Mouse (Mus musculus) liver, embryonic 13.5 days (tissue): ENCODE measurements at regions not wholly inside any gene's neighbourhood (a gene's known extent, or its start where the extent isn't known, plus 50 kb on each side); places are given as distances from the start of the nearest gene placed in this dataset.
A peak's percentile ranks its signal among the peaks of the same experiment; 100 is the strongest.
"Not testable (repeated sequence)": the region's sequence is repeated elsewhere in the genome, so short reads cannot be mapped to it uniquely, and the experiment has no call there.

Experiments used
- ATAC-seq: fragments of 200-750 bp; cut with Nextera tagmentation; 2 replicates; pipeline ENCODE4 v1.8.0; 2017; ENCODE audit warnings: low read depth, mild to moderate bottlenecking, moderate number of reproducible peaks, moderate library complexity
- DNase-seq: peaks from one replicate; pipeline ENCODE4 v3.0.0; 2022
- H3K27ac ChIP-seq: fragments of 300-500 bp; sonication (generic); 2 replicates; pipeline ENCODE4 v1.5.1; 2015; ENCODE audit warnings: moderate library complexity, mild to moderate bottlenecking, inconsistent platforms
- H3K27me3 ChIP-seq: fragments of 300-500 bp; sonication (generic); 2 replicates; pipeline ENCODE4 v1.6.1; 2015; ENCODE audit warnings: mild to moderate bottlenecking, inconsistent platforms
- H3K36me3 ChIP-seq: fragments of 300-500 bp; sonication (generic); 2 replicates; pipeline ENCODE4 v1.6.1; 2015; ENCODE audit warnings: mild to moderate bottlenecking, inconsistent platforms
- H3K4me1 ChIP-seq: fragments of 300-500 bp; sonication (generic); replicated peaks from 2 replicates; pipeline ENCODE4 v1.6.1; 2015; ENCODE audit warnings: inconsistent platforms
- H3K4me2 ChIP-seq: fragments of 300-500 bp; sonication (generic); 2 replicates; pipeline ENCODE4 v1.6.1; 2015; ENCODE audit warnings: inconsistent platforms, mild to moderate bottlenecking, moderate library complexity
- H3K4me3 ChIP-seq: fragments of 300-500 bp; sonication (generic); replicated peaks from 2 replicates; pipeline ENCODE4 v1.5.1; 2015; ENCODE audit warnings: mild to moderate bottlenecking, inconsistent platforms
- H3K9ac ChIP-seq: fragments of 300-500 bp; sonication (generic); 2 replicates; pipeline ENCODE4 v1.6.1; 2015; ENCODE audit warnings: mild to moderate bottlenecking, inconsistent platforms
- H3K9me3 ChIP-seq: fragments of 300-500 bp; sonication (generic); replicated peaks from 2 replicates; pipeline ENCODE4 v1.6.1; 2016; ENCODE audit warnings: inconsistent platforms
- WGBS: fragments of 180-500 bp; shearing (Covaris S2); methylation state at CpG from one replicate; pipeline ENCODE4 v1.1.7; 2015; ENCODE audit not compliant: insufficient replicate concordance; 5-methylcytosine and 5-hydroxymethylcytosine counted together

DNA sequence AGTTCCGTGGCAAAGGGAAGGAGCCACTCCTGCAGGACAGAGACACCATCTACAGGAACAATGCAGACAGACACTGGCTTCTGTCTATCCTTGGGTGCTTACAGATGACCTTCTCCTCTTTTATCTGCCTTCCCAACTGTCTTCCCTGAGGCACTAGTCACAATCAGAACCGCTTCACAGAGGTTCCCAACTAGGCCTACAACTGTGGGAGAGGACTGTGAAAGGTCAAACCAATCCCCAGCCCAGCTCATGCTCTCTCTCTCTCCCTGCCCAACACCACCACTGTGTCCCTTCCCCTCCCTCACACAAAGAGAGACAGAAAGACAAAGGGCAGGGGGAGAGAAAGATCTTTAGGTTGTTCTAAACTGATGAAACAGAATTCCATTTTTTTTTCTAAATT lies 61.3 kb downstream of the Tmem17 start:
- DNase-seq (no peak), ATAC-seq (no peak)
- H3K36me3 ChIP-seq: no peaks in the 10 kb centered on the region
- H3K4me2 ChIP-seq: no peak overlapping the region
- no peak overlapping the region for H3K4me3 ChIP-seq
- no peaks in the 10 kb centered on the region for H3K9me3 ChIP-seq
- H3K9ac ChIP-seq: no peak overlapping the region
- no peak overlapping the region for H3K27ac ChIP-seq
- H3K27me3 ChIP-seq: no peaks in the 10 kb centered on the region
- no peaks in the 10 kb centered on the region for H3K4me1 ChIP-seq
- WGBS: 40% methylated on average over 2 of the region's 2 CpGs

GRCm38 (mm10) chr11:22573802-22574201 lies 61.9 kb downstream of the Tmem17 start:
- ATAC-seq (no peak), DNase-seq (no peak)
- 47% methylated on average over 3 of the region's 3 CpGs for WGBS
- Histone ChIP-seq H3K9ac (no peak overlapping the region), H3K27ac (no peak overlapping the region), H3K27me3 (no peaks in the 10 kb centered on the region), H3K4me3 (no peak overlapping the region), H3K36me3 (no peaks in the 10 kb centered on the region), H3K4me1 (no peaks in the 10 kb centered on the region), H3K4me2 (no peak overlapping the region), H3K9me3 (no peaks in the 10 kb centered on the region)

DNA sequence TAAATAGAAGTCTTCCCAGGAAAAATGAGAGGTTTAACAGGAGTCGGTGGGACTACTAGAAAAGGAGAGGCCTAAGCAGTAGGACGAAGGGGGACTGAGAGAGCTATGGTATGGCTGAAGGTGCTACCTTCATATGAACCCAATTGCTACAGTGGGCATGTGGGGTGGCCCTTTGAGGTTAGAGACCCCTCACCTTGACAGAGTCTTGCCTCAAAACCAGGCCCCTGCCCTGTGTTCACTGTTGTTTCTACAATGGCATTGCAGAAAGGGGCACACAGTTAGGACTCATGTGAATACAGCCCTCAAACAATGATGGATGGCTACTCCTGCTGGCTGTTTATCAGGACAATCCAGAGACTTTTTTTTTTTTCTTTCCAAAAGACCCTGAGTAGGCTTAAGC lies 62.6 kb downstream of the Tmem17 start:
- Histone ChIP-seq H3K27ac (no peak overlapping the region), H3K36me3 (no peaks in the 10 kb centered on the region), H3K4me1 (no peaks in the 10 kb centered on the region), H3K9me3 (no peaks in the 10 kb centered on the region), H3K9ac (no peak overlapping the region), H3K4me2 (no peak overlapping the region), H3K4me3 (no peak overlapping the region), H3K27me3 (no peaks in the 10 kb centered on the region)
- no peak for ATAC-seq
- DNase-seq: no peak
- 60% methylated on average over 2 of the region's 2 CpGs for WGBS

DNA sequence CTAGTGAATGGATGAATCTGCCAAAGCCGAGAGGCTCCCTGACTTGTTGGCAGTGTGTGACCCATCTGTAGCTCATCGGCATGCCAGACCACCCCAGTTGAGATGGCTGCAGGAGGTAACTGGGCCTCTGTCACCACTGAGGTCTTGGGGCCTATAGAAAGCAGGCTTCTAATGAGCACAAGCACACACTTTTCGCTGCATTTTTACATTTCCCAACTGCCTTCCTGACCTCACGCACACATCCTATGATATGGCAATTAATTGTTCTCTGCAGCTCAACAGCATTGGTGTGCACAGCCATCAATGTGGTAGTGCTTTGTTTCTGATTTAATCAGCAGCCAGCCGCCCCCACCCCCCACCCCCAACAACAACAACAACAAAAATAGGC lies 72.2 kb downstream of the Tmem17 start:
- Histone ChIP-seq H3K27ac (no peak overlapping the region), H3K27me3 (no peaks in the 10 kb centered on the region), H3K4me2 (no peak overlapping the region), H3K4me1 (0 out of 2 replicates have a peak, but pooled peaks cover 11% of the 10 kb centered on the region), H3K9ac (no peak overlapping the region), H3K36me3 (no peaks in the 10 kb centered on the region), H3K4me3 (no peak overlapping the region), H3K9me3 (no peaks in the 10 kb centered on the region)
- DNase-seq: no peak
- no peak for ATAC-seq
- WGBS: 37% methylated on average over 5 of the region's 5 CpGs

- Histone ChIP-seq H3K9ac (no peak overlapping the region), H3K4me3 (no peak overlapping the region), H3K27ac (no peak overlapping the region), H3K4me1 (0 out of 2 replicates have a peak, but pooled peaks cover 11% of the 10 kb centered on the region), H3K4me2 (peak overlapping the region; percentile 38; the same call in 1 of the 2 replicates), H3K9me3 (no peaks in the 10 kb centered on the region), H3K27me3 (no peaks in the 10 kb centered on the region), H3K36me3 (no peaks in the 10 kb centered on the region)
- DNase-seq (no peak), ATAC-seq (0 out of 2 replicates have a peak, but pooled peaks have one; percentile 39)
- WGBS: 5% methylated on average over 14 of the region's 14 CpGs
Observed at GRCm38 (mm10) chr11:22584488-22585158, 72.7 kb downstream of the Tmem17 start.

GRCm38 (mm10) chr11:22587691-22588241 lies 75.9 kb downstream of the Tmem17 start:
- 0 out of 2 replicates have a peak, but pooled peaks cover 11% of the 10 kb centered on the region for H3K4me1 ChIP-seq
- no peak overlapping the region for H3K9ac ChIP-seq
- no peaks in the 10 kb centered on the region for H3K36me3 ChIP-seq
- H3K27ac ChIP-seq: no peak overlapping the region
- DNase-seq: no peak
- H3K4me3 ChIP-seq: no peak overlapping the region
- no peak overlapping the region for H3K4me2 ChIP-seq
- 54% methylated on average over 7 of the region's 7 CpGs for WGBS
- no peaks in the 10 kb centered on the region for H3K9me3 ChIP-seq
- ATAC-seq: no peak
- H3K27me3 ChIP-seq: no peaks in the 10 kb centered on the region

DNA sequence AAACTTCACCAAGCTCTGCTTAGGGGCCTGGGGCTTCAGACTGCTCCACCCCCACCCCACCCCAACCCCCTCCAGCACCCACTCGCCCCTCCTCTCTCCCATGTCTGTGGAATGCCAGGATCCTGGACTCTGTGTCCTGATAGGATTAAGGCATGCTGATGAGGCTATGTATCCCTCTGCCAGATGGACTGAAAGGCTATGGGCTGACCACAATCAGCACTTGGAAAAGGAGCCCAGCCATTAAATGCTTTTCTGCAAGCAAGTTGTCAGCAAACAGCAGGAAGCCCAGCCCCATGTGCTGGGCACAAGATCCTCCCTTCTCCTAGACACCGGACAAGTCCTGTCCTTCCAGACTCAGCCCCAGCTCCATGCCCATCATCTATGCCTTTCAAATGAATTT lies 76.7 kb downstream of the Tmem17 start:
- no peak overlapping the region for H3K27ac ChIP-seq
- no peak overlapping the region for H3K9ac ChIP-seq
- H3K36me3 ChIP-seq: no peaks in the 10 kb centered on the region
- 0 out of 2 replicates have a peak, but pooled peaks cover 11% of the 10 kb centered on the region for H3K4me1 ChIP-seq
- H3K27me3 ChIP-seq: no peaks in the 10 kb centered on the region
- WGBS: 53% methylated on average over 2 of the region's 2 CpGs
- ATAC-seq (no peak), DNase-seq (no peak)
- no peaks in the 10 kb centered on the region for H3K9me3 ChIP-seq
- H3K4me3 ChIP-seq: no peak overlapping the region
- H3K4me2 ChIP-seq: no peak overlapping the region

- H3K36me3 ChIP-seq: no peaks in the 10 kb centered on the region
- H3K4me1 ChIP-seq: 0 out of 2 replicates have a peak, but pooled peaks cover 10% of the 10 kb centered on the region
- no peak overlapping the region for H3K9ac ChIP-seq
- DNase-seq: no peak
- H3K4me2 ChIP-seq: no peak overlapping the region
- ATAC-seq: no peak
- no peaks in the 10 kb centered on the region for H3K27me3 ChIP-seq
- no peak overlapping the region for H3K4me3 ChIP-seq
- H3K9me3 ChIP-seq: no peaks in the 10 kb centered on the region
- 57% methylated on average over 2 of the region's 2 CpGs for WGBS
- H3K27ac ChIP-seq: no peak overlapping the region
Observed at GRCm38 (mm10) chr11:22589901-22590300, 78.0 kb downstream of the Tmem17 start.

- not testable (repeated sequence) for DNase-seq, H3K4me1 ChIP-seq, ATAC-seq, H3K27ac ChIP-seq, H3K36me3 ChIP-seq, H3K9ac ChIP-seq, H3K4me3 ChIP-seq, H3K27me3 ChIP-seq, H3K4me2 ChIP-seq, H3K9me3 ChIP-seq
- WGBS: 75% methylated on average over 14 of the region's 14 CpGs
Observed at GRCm38 (mm10) chr11:22591050-22591449, 79.2 kb downstream of the Tmem17 start.

GRCm38 (mm10) chr11:22592706-22593105 lies 80.8 kb downstream of the Tmem17 start:
- no peaks in the 10 kb centered on the region for H3K27me3 ChIP-seq
- no peaks in the 10 kb centered on the region for H3K36me3 ChIP-seq
- no peak overlapping the region for H3K4me2 ChIP-seq
- H3K27ac ChIP-seq: no peak overlapping the region
- ATAC-seq: no peak
- DNase-seq: no peak
- H3K9ac ChIP-seq: no peak overlapping the region
- no peaks in the 10 kb centered on the region for H3K9me3 ChIP-seq
- no peak overlapping the region for H3K4me3 ChIP-seq
- 0 out of 2 replicates have a peak, but pooled peaks cover 3% of the 10 kb centered on the region for H3K4me1 ChIP-seq
- 59% methylated on average over 5 of the region's 5 CpGs for WGBS

- Histone ChIP-seq H3K4me2 (no peak overlapping the region), H3K27me3 (no peaks in the 10 kb centered on the region), H3K9me3 (no peaks in the 10 kb centered on the region), H3K4me1 (no peaks in the 10 kb centered on the region), H3K9ac (no peak overlapping the region), H3K36me3 (no peaks in the 10 kb centered on the region), H3K27ac (no peak overlapping the region), H3K4me3 (no peak overlapping the region)
- 55% methylated on average over 8 of the region's 8 CpGs for WGBS
- DNase-seq: no peak
- no peak for ATAC-seq
Observed at GRCm38 (mm10) chr11:22596076-22596804, 84.4 kb downstream of the Tmem17 start.
